Mouse (Mus musculus) heart, adult 18-20 months (tissue): ENCODE data around the gene Gnaz. TPM values are rescaled to one million over a fixed set of nuclear protein-coding genes. Genes with fewer than 3 reads are reported as not detected.
A peak's percentile ranks its signal among the peaks of the same experiment; 100 is the strongest.

Experiments
- DNase-seq, 2 experiments: peaks; one replicate each; pipeline ENCODE4 v3.0.0; 2021 to 2022; ENCODE audit warnings: mixed read lengths in 1 of 2
- total RNA-seq, 2 experiments: library from RNA; stranded (reverse); gene quantifications; 2 replicates each; pipeline ENCODE4 v1.2.3; 2021

Gene Gnaz
- total RNA-seq, 2 experiments from 2014 or later: 0.33 to 0.57 TPM

DNA sequence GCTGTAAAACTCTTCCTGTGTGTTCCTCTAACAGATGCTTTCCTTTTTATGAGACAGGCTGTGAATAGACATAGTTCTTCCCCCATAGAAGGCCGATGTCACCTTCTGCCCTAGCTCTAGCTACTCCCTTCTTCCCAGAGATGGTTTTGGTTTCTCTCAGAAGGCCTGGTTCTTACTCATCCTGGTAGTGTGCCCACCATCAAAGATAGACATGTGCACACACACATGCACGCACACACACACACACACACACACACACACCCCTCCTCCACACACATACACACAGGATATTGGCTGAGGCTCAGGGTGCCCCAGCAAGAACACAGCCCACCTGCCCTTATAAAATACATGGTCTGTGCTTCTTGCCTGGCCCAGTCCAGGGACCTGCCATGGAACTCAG lies 2.3 kb downstream of the Gnaz start:
- DNase-seq: no peak

GRCm38 (mm10) chr10:74973026-74973425 lies 6.0 kb downstream of the Gnaz start:
- no peak for DNase-seq

DNA sequence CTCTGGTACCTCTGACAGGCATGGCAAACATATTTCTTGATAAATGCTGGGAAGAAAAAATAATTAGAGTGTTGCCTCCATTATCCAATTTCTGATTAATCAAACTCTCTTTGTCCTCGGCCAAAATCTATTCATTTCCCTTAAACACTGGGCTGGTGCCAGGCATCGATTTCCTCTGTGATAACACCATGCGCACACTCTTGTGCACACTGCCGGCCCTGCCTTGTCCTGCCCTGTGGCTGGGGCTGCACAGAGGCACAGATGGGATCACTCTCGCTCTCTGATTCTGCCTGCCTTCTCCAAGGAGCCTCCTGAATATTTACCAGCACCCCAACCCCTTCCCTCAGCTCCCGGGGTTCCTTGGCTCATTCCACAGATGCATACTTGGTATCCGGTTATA lies 8.6 kb downstream of the Gnaz start:
- DNase-seq: no peak

GRCm38 (mm10) chr10:74976429-74976828 lies 9.5 kb downstream of the Gnaz start:
- no peak for DNase-seq

DNA sequence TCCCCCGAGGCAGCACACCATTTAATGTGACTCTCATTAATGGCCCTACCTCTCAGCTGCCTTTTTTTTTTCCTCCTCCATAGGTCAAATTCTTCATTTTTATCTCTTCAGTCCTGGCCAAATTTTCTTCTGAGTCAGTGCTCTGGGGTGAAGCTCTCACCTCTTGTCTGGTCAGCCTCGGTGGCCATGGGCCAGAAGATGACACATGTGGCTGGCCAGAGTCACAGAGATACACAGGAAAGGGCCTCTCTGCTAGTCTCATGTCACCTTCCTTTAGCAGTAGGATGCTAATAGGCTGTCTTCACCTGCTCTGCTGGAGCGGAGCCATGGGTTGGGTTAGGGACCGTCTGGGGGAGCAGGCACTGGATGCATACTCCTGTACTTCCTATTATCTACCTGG lies 11.1 kb downstream of the Gnaz start:
- DNase-seq: no peak

GRCm38 (mm10) chr10:74981159-74981558 lies 14.2 kb downstream of the Gnaz start:
- DNase-seq: no peak

GRCm38 (mm10) chr10:74983176-74983575 lies 16.2 kb downstream of the Gnaz start:
- no peak for DNase-seq

- DNase-seq: no peak
Observed at GRCm38 (mm10) chr10:74987698-74988470, 20.9 kb downstream of the Gnaz start.

- DNase-seq: no peak
Observed at GRCm38 (mm10) chr10:74989814-74990213, 22.8 kb downstream of the Gnaz start.

DNA sequence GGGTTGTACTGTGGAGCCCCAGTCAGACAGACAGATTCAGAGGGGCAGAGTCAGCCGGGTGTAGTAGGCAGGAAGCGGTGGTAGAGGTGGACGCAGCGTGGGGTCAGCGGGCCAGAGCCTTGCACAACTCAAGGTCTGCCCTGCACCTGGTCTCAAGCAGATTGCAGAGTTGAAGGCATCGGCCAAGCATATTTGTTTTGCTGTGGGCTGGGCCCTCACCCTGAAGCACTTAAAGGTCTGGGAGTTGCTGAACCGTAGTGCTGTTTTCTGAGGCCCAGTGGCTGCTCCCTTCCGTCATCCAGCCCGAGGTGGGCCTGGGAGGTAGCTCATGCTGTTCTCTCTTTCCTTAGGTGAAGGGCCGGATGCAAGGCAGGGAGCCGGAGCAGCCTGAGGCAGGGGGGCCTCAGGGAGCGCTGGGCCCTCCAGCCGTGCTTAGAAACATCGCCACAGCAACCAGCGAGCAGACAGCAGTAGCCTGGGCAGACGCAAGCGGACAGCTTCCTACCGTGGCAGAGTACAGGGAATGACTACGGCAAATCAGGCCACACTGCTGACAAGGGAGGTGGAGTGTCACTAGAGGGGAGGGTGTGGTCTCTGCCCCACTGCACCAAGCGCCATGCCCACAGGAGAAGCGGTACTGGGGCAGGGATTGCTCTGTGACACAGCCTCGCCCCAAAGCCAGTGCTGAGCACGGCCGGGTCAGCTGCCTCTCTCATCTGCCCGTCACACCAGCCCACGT lies 23.8 kb downstream of the Gnaz start:
- no peak for DNase-seq

DNA sequence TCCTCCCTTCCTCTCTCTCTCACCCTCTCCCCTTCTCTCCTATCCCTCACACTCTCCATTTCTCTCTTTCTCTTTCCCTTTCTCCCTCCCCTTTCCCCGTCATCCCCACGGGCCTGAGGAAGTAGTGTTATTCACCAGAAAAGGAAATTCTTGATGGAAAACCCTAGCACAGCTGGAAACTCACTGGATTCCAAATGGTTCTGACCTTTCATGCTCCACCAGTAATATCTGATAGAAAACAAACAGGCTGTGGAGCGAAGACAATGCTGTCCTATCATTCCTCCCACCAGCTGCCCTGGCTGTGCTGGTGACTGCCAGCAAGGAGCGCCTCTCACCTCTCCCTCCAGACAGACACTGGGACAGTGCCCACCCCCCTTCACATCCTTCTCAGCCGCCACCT lies 27.9 kb downstream of the Gnaz start:
- DNase-seq: peak; percentile 9 to 18

- peak in 1 of 2 experiments; percentile 22 for DNase-seq
Observed at GRCm38 (mm10) chr10:74995377-74995776, 28.4 kb downstream of the Gnaz start.

DNA sequence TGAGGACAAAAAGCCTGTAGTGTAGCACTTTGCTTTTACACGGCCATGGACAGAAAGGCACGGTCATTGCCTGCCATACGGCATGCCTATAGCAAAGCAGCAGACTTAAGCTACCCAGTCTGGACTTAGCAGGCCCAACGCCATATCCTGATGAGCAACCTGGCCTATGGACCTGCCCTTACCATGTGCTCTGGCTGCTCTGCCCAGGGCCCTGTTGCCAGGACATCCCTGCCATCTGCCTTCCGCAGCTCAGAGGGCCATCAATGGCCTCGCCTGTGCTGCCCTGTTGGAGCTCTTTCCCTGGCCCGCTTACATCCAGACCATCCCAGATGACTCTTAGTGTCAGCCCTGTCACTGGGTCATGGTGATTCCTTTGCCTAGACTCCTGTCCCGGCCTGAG lies 34.4 kb downstream of the Gnaz start:
- no peak for DNase-seq

- DNase-seq: no peak
Observed at GRCm38 (mm10) chr10:75004067-75004466, 37.1 kb downstream of the Gnaz start.

DNA sequence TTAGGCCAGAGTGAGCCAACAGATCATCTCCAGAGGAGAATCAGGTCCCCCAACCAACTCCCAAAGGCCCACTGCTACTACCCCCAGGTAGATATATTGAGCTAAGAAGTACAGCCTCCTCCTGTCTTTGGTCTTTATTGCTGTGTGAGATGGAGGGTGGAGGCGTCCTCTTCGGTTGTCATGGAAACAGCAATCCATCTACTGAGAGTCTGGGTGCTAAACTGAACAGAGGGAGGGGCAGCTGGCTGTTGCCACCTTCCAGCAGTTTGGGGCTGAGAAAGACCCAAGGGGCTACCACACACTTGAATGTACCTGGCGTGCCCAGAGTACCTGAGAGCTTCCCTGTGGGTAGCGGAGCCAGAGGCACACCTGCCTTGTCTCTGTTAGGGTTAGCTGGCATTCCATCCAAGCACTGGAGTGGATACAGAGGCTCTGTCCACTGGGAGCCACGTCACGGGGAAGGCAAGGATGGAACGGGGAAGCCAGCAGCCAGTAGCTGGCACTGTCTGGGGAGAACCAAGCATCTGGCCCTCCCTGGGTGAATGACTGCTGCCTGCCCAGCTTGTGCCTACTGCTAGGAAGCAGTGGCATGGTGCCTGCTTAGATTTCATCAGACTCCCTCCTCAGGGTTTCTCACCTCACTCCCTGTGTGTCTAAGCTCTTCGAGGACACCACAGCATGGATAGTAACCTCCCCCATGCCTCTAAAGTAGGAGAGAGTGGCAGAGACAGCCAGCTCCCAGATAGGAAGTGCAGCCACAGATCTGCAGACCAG lies 40.1 kb downstream of the Gnaz start:
- no peak for DNase-seq

- DNase-seq: no peak
Observed at GRCm38 (mm10) chr10:75010704-75011103, 43.7 kb downstream of the Gnaz start.

- no peak for DNase-seq
Observed at GRCm38 (mm10) chr10:75015465-75015864, 48.5 kb downstream of the Gnaz start.

GRCm38 (mm10) chr10:75016481-75016880 lies 49.5 kb downstream of the Gnaz start:
- no peak for DNase-seq

- DNase-seq: no peak
Observed at GRCm38 (mm10) chr10:75020271-75020670, 53.3 kb downstream of the Gnaz start.

GRCm38 (mm10) chr10:75021138-75021537 lies 54.2 kb downstream of the Gnaz start:
- DNase-seq: peak; percentile 43 to 85

- DNase-seq: no peak
Observed at GRCm38 (mm10) chr10:75026491-75026890, 59.5 kb downstream of the Gnaz start.

GRCm38 (mm10) chr10:75028743-75029142 lies 61.8 kb downstream of the Gnaz start:
- no peak for DNase-seq

DNA sequence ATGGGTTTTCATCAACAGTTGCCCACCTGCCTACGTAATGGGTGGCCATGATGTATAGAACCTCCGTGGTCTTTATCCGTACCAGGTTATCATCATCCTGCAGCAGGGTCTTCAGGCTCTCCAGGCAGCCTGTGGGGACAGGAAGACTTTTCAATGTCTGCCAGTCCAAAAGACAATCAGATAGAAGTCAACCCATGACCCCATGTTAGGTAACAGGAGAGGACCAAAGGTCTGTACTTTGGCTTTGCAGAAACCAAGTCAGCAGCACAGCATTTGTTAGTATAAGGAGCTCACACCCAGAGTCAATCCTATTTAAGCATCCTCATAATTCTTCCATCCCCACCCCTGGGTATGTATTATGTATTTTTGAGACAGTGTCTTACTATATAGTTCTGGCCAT lies 62.7 kb downstream of the Gnaz start:
- no peak for DNase-seq
